Mouse (Mus musculus) megakaryocyte-erythroid progenitor cell, adult 5-6 weeks (primary cell): Measurements from ENCODE around the gene Actn2. TPM values are rescaled to one million over a fixed set of nuclear protein-coding genes. Genes with fewer than 3 reads are reported as not detected.

Source experiments
- ATAC-seq: replicated peaks from 2 replicates; pipeline ENCODE4 v1.8.0; 2016; ENCODE audit warnings: mild to moderate bottlenecking, inconsistent platforms; ENCODE audit not compliant: severe bottlenecking, poor library complexity, low FRiP score, low TSS enrichment
- total RNA-seq, 2 experiments: library from RNA; stranded (forward) in 1 of 2; stranded (reverse) in 1 of 2; fragments of 200-1000, 215-1000 nt in 1 of 2; fragments of >200 nt in 1 of 2; fragmentation: Nextera tagmentation in 1 of 2; gene quantifications; 2 replicates each; pipeline ENCODE4 v1.2.3; 2014 to 2017

Actn2 gene
- total RNA-seq, 2 experiments from 2014 or later, result not detected

DNA sequence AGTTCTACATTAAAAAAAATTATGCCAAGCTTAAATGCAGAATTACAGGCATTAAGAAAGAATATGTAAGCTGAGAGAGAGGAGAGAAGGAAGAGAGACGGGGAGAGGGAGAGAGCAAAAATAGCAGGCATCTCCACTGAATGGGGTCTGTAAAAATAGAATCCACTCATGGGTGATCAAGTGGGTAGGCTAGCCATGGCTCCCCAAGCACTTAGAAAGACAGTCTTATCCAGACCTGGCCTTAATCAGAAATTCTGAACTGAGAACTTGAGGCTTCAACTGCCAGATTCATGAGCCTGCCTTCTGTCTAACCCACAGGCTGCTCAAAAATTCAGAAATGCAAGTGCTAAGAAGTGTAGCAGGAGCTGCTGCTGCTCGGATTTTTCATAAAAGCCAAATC is 20.4 kb downstream of the Actn2 start:
- ATAC-seq, result no peak

DNA sequence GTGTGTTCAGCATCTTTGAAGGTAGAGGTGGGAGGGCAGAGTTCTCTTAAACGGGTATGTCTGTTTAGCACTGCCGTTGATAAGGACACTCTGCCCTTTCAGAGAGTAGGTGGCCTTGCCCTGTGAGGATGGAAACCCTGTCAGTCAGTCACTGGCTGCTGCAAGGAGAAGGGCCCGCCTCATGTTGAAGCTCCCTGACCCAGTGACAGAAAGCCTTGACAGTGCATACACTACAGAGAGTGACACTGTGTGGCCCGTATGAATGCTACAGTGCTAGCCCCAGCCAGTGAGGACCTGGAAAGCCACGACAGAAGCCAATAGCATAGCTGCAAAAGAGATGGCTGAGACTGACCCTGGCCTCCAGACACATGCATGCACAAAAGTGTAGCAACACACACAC is 22.5 kb downstream of the Actn2 start:
- no peak for ATAC-seq

DNA sequence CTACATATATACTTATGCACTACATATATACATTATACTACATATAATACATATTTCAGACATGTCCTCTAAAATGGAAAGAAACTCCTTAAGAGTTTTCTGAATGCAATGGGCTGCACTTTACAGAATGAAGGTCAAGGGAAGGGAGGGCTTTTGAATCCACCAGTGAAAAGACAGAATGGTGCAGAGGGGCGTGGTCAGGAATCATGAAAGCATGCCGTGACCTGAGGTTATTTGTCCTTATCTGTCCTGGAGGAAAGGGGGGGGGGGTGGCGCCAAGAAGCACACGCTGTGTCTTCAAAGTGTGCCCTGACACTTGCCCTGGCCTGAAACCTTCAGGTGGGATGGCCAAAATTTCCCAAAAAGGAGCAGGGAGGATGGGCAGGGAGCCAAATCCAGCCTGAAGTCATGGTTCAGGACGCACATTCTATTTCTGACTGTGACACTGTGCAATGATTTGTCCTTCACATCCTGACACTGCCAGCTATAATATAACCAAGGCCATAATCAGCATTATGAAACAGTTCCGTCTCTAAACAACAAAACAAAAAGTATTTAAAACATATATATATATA is 23.3 kb downstream of the Actn2 start:
- peak; percentile 47; the same call in 1 of the 2 replicates for ATAC-seq

DNA sequence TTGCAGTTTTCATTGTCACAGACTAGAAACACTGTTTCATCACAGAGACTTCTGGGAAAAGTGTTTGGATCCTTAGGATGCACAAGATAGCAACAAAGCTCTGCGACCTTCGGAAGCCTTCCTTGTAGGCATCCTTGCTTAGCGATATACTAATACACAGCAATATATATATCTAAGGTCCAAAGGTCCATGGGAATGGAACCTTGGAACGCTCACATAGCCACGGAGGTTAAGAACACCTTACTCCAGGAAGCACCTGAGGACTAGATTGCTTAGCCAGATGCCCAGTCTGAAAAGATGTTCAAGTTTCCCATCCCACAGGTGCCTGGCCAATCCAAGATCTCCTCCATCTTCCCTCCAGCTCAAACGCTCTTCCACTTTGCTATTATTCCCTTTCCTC is 26.4 kb downstream of the Actn2 start:
- no peak for ATAC-seq

DNA sequence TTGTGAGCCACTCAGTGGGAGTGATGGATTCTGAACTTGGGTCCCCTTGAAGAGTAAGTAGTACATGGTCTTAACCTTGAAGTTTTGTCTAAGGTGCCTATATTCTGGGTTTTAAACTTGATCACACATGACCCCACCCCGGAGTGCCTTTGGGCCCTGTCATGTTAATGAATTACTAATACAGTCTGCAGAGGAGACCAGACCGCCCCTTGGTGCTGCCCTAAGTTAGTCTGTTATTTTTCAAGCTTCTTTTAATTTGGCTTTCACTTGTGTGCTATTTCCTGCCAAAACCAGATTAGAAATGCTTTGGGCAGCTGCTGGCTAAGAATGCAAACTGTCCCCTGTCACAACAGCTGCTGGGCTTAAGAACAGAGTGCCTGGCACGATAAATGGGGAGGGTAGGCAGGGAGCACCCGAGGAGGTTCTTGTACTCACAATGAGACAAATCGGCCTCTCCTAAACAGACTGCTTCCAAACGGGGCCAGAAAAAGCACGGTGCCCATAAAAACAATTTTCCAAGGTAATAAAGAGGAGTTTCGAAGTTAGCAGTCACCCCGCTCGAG is 28.5 kb downstream of the Actn2 start:
- ATAC-seq, result no peak

DNA sequence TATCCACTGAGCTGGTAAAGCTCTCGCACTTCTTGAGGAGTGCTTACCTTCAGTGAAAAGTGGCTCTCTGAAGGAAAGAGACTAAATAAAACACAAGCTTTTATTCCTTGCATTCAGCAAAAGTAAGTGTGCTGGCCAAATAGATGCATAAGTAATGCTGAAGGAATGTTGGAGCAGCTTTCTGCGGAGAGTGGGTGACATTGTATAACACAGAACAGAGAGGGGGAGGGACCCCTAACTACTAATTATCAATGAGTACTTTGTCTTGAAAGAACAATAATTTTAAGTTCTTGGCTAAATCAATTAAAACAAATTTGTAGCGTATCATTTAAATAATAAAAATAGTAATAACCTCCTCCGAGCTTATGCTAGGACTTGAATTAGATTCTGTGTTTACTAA is 29.2 kb downstream of the Actn2 start:
- ATAC-seq, result no peak

DNA sequence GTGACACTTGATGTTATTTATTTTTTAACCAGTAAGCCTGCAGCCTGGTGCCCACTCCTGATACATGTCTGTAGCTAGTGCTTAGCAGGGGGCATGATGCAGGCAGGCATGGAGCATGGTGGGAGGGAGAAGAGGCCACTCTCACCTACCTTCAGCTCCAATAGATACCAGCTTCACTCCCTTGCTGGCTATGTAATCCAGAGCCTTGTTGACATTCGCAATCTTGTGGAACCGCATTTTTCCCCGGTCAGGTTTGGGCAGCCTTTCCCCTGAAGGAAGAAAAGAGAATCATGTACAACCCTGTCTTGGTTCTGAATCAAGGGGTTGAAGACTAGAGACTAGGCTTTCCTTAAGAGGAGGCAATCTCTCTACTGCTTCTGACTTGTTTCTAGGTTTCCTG is 31.1 kb downstream of the Actn2 start:
- no peak for ATAC-seq

DNA sequence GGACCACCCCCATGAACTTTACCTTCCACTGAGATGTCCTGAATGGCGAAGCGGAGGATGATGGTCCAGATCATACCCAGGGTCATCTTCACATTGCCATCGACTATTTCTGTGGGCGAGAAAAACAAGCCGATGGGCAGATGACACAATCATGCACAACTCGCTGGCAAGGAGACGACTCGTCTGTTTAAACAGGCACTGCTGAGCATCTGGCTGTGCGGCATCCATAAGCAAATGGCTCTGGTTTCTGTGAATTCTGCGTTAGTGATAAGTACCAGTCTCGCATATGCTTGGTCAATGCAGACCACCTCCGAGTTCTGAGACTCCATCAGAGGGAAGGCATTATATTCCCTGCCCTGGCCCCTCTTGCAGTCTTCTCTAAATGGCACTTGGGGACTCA is 31.7 kb downstream of the Actn2 start:
- ATAC-seq, result no peak

DNA sequence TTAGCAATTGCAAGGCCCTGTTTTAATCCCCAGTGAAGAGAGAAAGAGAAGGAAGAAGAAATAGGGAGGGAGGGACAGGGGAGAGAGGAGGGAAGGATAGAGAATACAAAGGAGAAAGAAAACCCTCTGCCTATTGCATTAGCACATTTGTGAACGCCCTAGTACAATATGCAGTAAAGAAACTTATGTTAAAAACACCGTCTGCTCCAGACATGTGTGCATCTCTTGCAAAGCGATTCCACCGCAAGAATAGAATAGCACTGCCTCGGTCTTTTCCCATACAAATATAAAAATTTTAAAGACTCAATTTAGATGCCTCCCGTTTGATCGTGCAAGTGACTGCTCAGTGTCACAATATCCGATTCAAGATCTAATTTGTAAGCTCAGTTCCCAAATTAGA is 32.1 kb downstream of the Actn2 start:
- no peak for ATAC-seq

DNA sequence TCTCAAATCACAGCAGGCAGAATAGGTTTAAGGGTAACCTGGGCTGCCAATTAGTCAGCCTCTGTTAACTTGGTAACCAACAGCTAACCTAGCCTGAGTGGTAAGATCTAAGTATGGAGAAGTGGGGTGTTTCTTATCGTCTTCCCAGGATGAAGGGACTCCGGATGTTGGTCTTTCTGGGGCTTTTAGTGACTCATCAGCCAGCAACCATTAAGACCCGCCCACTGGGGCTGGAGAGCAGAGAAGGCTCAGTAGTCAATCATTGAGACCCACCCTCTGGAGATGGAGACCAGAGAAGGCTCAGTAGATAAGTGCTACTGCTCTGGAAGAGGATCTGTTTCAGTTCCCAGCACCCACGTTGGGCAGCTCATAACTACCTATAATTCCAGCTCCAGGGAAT is 33.3 kb downstream of the Actn2 start:
- no peak for ATAC-seq

DNA sequence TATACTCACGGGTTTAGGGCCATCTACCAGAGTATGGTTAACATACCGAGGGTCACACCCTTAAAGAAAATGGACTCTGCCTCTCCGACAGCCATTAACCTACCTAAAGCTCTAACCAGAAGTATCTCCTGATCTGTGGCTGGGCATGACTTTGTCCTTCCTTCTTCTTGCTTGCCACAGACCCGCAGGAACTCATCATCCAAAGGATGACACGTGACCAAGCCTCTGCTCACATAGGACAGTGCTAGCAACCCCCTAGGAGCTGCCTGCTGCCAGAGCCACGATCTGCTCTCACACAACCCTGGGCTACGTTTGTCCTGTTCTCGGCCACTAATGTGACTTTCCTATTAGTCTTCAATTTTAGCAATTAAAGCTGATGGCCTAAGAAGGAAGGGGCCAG is 35.0 kb downstream of the Actn2 start:
- ATAC-seq, result no peak

DNA sequence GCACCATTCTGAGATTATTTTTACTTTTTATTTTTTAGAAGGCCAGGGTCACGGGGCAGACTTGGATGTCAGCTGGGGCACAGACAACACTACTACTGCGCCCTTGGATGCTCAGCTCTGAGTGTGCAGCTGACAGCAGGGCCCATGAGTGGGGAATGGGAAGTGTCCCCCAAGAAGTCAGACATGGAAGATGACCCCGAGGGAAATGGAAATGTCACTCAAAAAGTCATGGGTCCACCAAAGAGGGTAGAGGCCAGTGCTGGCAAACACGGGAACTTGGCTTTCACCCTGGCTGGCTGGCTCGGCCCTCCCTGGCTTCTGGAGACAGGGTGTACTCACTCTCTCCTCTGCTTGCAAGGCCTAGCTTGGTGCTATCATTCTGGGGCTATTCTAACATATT is 35.6 kb downstream of the Actn2 start:
- no peak for ATAC-seq

DNA sequence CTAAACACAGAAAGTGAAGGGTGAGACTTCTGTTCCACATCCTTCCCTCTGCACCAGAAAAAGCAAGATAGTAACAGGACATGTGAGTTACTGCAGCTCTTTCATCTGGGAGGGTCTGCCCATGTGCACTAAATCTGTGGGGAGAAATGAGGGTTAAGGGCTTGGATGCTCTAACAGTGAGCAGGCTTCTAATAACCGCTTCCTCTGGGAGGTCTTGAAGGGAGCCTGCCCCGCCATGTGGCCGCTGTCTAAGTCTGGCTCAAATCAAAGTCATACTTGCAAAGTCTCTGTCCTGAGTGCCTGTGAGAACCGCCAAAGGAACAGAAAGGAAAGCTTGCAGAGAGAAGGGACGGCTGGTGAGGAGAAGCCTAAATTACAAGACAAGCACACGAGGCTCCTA is 42.8 kb downstream of the Actn2 start:
- no peak for ATAC-seq

DNA sequence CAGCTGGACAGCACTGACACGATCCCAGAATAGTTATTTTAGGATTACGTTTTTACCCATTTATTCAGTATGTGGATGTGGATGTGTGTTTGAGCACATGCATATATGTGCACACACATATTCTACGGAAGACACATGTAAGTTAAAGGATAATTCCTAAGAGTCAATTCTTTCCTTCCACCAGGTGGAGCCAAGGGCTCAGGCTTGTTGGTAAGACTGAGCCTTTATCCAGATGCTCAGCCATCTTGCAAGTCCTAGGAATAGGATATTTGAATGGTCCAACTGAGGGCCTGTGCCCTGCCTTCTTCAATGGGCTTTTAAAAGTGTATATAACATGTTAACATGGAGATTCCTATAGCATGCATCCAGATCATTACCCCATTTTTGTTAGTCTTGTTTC is 43.9 kb downstream of the Actn2 start:
- ATAC-seq, result 0 out of 2 replicates have a peak, but pooled peaks have one; percentile 52

DNA sequence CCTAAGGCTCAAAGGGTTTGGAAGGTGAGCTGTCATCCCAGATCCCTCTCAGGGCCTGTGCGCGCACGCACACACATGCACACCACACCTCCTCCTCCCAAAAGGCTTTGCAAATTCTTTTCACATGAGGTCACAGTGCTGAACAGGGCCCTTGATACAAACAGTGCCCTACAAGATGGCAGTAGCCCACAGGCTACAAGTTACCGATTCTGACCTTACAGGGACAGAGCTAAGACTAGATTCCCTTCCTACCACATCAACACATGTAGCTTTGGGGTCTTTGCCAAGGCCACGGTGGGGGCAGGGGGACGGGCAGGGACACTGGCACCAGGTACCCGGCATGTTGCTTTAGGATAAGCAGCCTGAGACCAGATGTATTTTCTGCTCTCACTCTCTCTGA is 46.8 kb downstream of the Actn2 start:
- ATAC-seq, result no peak

DNA sequence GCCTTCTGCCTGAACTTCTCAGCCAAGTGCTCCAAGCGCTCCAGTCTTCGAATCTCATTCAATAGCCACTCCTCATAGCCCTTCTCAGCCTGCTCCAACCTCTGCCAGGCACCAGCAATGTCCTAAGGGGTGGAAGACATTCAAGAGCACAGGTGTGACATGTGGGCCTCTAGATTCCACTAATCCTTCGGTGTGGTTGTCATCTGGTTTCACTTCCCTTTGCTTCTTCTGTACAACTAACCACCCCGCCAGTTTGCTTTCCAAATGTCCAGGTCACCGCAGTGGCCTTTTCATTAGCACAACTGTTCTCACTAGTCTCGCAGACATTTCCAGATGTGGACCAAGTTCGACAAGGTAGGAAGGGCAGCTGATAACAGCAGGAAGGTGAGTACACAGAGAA is 49.9 kb downstream of the Actn2 start:
- no peak for ATAC-seq

DNA sequence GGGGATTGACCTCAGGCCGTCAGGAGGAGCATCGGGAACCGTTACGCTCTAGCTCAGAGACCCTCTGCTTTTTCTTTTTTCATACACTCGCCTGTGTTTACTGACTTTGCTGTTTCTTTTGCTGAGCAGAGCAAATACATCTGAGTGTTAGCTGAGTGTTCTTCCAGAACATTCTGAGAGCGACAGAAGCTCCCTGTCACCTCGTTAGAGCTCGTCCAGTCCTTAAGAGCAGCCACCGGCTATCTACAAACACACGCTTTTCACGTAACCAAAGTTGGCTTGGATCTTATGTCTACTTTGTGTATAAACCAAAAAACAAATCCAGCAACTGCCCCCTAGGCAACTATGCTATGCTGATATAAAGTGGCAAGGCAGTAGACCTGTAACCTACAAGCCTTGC is 56.0 kb downstream of the Actn2 start:
- no peak for ATAC-seq

DNA sequence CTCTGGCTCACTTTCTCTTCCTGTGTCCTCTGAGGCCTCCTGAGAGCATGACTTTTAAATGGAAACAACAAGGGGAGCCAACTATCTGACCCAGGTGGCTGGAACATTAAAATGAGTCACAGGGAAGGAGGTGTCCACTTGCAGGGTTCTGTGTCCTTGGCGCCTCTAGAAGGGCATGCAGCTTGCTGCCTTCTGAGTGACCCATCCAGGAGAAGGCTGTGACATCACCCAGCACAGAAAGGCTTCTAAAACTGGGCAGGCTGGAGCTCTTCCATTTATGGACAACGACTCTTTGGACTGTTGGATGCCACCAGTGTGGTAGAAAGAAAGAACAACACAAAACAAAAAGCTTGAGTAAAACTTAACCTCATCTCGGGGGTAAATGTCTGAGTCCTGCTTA is 56.7 kb downstream of the Actn2 start:
- ATAC-seq, result no peak

DNA sequence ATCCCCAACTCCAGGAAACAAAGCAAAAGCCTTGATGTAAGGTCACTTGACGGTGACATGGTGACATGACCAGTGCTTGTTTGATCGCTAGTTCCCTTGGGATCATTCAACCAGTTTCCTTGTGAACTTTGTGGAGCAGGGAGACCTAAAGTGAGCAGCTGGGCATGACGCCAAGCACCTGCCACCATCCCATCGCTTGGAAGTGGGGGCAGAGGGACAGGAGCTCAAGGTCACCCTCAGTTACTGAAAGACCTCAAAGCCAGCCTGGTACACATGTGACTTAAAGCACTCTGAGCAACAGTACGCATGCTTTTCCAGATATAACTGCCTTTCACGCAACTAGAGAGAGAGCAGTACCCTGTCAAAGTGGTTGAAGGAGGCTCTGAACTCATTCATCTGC is 65.8 kb downstream of the Actn2 start:
- ATAC-seq, result no peak

DNA sequence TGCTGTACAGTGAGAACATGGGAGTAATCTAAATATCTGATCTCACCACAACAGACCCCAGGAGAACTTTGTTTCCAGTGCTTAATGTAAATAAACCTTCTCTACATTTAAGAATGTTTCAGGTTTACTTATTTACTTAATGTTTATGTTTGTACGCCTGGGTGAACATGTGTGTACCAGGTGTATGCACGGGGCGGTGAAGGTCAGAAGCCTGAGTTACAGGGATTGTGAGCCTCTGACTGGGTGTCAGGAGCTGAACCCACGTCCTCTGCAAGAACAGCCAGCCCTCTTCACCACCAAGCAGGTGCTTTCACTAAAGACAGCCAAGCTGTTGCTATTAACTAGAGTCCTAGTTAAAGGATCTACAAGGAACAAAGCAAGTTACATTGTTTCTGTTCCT is 66.3 kb downstream of the Actn2 start:
- ATAC-seq, result no peak

DNA sequence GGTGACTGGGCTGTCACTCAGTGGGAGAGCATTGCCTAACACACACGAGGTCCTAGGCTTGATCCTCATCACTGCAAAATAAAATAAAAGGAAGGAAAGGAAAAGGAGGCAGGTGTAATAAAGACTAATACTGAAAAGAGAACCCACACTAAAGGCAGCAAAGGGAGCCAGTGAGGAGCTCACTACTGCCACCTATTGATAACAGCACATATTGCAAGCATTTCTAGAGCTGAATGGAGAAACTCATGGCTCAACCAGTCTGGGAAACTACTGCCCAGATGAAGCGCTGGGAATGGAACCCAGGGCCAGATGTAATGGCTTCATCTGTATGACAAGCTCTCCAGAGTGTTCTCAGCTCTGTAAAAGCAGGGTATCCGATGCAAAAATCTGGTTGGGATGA is 67.6 kb downstream of the Actn2 start:
- peak; percentile 83 for ATAC-seq

DNA sequence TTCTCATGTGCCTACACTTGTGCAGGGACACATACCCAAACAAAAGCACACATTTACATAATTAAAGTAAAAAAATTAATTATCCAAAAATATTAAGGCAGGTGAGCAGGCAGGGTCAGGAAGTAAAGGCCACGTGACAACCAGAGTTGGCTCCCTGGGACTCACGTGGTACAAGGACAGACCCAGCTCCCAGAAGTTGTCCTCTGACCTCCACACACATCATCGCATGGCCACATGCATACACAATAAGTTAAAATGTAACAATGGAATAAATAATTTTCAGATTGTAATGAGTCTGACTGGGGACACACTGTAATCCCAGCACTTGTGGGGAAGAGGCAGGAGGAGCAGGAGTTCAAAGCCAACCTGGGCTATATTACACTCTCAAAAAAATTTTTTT is 72.6 kb downstream of the Actn2 start:
- no peak for ATAC-seq
